Mouse (Mus musculus) common myeloid progenitor, adult 5-6 weeks (primary cell): ENCODE measurements around the gene Tff3. TPM values are rescaled to one million over a fixed set of nuclear protein-coding genes. Genes with fewer than 3 reads are reported as not detected.
A peak's percentile ranks its signal among the peaks of the same experiment; 100 is the strongest.

Source experiments
- ATAC-seq: replicated peaks from 2 replicates; pipeline ENCODE4 v1.8.0; 2016; ENCODE audit warnings: low read depth, mild to moderate bottlenecking, moderate TSS enrichment, inconsistent platforms; ENCODE audit not compliant: poor library complexity, severe bottlenecking
- total RNA-seq: library from RNA; stranded (forward); fragments of 200-1000, 187-1606 nt; gene quantifications from 2 replicates; pipeline ENCODE4 v1.2.3, GENCODE M21; 2017

The Tff3 gene
- total RNA-seq, 1 experiment from 2014 or later, result not detected

GRCm38 (mm10) chr17:31128708-31129318 is 633 bp downstream of the Tff3 start:
- no peak for ATAC-seq

- no peak for ATAC-seq
Observed at GRCm38 (mm10) chr17:31125548-31126266, 3.7 kb downstream of the Tff3 start.

DNA sequence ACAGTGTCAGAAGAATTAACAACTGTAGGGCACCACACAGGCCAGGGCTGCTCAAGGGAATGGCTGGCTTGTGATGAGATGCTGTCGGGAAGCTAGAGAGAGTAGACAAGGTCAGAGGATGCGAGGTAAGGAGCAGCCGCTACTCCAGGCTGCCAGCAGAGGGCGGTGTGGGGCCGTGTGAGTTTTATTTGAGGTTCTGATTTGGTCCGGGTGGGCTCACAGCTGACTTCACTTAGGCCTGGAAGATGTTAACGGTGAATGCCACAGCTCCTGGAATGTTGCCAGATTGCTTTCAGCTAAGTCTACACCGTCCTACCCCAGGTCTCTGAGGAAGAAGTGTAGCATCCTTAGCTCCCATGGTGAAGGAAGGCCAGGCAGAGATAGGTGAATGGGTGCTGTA is 7.5 kb downstream of the Tff3 start:
- peak; percentile 75 for ATAC-seq

DNA sequence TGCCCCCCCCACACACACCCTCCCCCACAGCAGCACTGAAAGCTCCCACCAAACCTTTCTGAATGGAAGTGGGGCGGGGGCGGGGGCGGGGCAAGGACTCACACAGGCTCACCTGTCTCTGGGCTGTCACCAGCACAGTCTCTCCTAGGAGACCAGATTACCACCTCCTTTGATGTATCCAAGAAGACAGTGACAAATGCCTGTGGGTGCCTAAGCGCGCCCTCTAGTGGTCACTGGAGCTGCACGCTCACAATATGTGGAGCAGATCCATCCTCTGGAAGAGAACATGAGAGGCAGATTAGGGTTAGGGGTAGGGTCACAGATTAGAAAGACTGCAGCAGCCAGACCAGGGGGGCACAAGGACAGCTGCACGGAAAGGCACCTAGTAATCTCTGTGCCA is 10.0 kb downstream of the Tff3 start:
- ATAC-seq, result peak; percentile 76

GRCm38 (mm10) chr17:31117946-31118345 is 11.5 kb downstream of the Tff3 start:
- no peak for ATAC-seq

- no peak for ATAC-seq
Observed at GRCm38 (mm10) chr17:31116063-31116462, 13.4 kb downstream of the Tff3 start.

GRCm38 (mm10) chr17:31113191-31113856 is 16.1 kb downstream of the Tff3 start:
- no peak for ATAC-seq

- no peak for ATAC-seq
Observed at GRCm38 (mm10) chr17:31108388-31108787, 21.1 kb downstream of the Tff3 start.

DNA sequence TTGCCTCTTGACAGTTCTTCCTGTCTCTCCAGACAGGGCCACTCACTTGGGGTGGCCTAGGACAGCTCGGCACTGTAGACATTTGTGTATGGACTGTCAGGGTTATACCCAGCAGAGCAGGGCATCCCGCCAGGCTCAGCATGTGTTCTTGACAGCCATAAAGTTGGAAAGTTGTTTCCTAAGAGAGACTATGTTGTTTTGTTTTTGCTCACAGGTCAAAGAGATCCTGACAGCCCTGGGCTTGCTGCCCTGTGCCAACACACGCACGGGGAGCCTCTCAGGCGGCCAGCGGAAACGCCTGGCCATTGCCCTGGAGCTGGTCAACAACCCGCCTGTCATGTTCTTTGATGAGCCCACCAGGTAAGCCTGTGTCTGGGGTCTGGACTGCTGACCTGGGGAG is 25.6 kb downstream of the Tff3 start:
- no peak for ATAC-seq

DNA sequence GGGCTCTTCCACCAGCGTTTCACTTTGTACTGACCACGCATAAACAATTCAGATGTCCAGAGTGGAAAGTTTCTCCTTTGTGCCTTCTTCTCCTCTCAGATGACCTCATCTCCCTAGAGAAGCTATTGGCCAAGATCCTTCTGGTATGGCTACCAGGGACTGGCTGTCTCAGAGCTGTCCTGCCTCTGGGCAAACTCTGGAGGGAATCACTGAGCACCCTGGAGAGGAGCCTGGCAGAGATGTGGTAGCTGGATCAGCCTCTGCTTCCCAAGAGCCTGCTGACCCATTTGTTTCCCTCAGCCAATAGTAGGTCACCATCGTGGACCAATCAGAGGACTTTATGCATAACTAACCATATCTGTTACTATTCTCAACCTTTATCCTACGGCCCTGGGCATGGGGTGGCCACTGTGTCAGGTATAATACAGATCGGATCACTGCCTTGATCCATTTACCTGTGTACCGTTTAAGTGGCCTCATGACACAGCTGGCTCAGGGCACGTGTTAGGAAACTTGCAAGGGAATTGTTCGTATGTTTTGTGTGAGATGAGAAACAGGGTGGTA is 26.4 kb downstream of the Tff3 start:
- no peak for ATAC-seq

DNA sequence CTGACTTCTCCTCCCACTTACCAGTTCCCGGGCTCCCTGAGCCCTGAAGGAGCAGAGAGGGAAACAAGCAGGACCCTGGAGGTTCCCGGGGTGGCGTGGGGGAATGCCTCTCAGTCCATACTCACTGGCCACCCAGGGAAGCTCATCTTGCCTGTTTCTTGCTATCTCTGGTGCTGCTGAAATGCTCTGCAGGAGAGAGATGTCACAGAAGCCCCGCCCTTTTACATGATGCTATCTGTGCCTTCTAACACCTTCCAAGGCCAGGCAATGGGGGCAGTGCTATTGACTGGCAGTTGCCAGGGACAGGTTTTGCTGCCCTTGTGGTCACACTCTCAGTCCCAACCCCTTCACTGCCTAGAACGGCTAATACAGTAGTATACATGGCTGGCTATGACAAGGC is 30.7 kb downstream of the Tff3 start:
- ATAC-seq, result no peak

DNA sequence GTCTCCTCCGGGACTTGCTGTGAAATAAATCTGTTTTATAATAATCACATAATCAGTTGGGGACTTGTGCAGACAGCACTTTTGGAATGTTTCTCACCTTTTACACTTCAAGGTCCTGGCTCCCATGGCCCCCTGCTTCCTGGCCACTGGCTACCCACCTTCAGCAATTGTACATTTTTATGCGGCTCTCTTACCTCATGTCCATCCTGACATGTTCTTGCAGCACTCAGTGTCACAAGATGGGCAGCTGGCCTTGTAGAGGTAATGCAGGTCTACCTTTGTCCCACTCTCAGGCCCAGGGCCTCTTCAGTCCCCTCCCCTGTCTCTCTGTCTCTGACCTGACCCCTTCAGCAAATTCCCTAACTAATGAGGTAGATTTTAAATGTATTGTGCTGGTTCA is 32.6 kb downstream of the Tff3 start:
- ATAC-seq, result no peak

DNA sequence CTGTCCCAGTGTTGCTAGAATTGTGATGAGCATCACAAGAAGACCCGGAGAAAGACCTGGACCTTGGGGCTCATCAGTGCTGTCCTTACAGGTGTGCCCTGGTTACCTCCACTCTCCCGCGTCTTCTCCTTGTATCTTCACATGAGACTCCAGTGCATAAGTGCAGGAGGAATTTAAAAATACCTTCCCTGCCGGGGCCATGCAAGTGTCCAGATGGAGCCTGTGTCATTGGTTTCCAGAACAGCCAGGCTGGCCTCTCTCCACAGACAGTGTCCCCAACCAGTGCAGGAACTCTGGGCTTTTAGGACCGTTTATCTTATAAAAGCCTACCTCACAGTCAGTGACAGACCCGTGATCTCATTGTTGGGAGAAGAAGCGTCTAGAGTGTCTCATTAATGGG is 33.9 kb downstream of the Tff3 start:
- no peak for ATAC-seq

GRCm38 (mm10) chr17:31094781-31095180 is 34.7 kb downstream of the Tff3 start:
- ATAC-seq, result no peak

DNA sequence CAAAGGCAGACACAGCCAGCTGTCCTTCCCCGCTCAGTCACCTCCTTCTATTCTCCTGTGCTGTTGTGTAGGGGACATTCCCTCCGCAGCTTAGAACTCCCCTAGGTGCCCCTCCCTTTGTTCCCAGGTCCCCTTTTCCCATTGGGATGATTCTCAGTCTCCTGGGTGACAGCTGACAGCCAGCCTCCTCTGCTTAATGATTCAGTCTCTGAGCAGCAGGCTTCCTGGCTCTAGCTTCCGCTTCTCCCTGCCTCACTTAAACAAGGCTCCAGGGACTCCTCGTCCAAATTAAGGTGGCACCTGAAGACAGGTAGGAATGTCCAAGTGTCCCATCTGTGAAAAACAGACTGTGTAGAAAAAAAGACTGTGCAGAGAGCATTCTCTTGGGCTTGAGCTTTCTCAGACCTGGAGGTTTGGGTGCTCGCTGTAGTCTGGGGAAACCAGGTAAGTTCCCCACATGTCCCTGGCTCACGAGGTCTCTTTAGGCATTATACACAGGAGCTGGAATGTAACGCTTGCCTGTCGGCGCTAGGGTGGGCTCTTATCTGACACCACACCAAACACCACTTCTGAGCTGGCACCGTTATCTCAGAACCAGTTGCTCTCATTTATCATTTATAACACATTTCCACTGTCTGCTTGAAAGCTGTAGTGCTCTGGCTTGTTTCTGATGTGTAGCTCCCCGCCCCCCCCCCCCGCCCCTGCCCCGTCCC is 38.3 kb downstream of the Tff3 start:
- ATAC-seq, result peak; percentile 69

DNA sequence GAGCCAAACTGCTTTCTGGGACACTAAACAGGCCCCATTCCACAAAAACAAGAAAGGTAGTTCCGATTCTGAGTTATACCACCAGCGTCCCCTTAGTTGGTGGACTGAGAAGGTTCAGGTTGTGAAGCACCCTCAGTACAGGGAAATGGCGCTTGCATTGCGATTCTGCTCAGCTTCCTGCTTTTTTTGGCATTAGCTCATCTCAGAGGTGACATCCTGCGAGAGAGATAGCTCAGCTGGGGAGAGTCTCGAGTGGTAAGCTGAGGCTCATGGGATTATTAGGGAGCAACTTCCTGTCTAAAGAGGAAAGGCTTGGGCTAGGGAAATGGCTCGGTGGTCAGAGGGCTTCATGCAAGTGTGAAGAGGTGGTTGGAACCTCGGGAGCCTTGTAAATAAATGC is 39.6 kb downstream of the Tff3 start:
- ATAC-seq, result no peak

DNA sequence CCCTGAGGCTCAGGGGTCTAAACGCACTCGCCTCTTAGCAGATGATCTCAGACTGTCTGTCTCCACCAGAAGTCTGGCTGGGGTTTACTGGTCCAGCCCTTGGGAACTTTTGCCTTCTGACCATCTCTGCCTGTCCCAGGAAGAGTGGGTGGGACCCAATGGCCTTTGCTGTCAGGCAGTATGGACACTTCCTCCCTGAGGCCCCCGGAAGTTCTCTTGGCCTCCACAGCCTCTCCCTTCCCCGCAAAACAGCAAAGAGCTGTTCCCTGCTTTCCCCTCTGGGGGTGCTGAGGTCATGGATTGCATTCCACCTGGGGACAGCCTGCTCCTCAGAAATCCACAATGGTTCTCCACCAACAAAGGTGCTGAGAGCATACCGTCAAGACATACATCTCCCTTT is 40.7 kb downstream of the Tff3 start:
- ATAC-seq, result no peak

DNA sequence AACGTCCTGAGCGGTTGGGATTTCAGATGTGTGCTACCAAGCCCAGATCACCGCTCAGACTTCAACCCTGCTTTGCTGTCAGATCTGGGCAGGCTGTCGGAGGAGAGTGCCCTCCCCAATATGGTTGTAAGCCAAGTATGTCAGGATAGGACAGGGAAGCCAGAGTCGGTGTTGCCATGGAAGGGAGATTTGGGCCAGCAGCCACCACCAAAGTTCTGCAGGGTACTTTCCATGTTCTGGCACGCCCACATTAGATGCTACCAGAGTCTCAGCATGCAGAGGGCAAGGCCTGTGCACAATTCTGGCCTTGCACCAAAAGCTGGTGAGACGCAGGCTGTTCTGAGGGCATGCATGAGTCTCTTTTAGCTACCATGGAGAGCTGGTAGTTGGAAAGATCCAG is 43.2 kb downstream of the Tff3 start:
- no peak for ATAC-seq

GRCm38 (mm10) chr17:31085519-31085918 is 43.9 kb downstream of the Tff3 start:
- no peak; the same call in 1 of the 2 replicates for ATAC-seq

GRCm38 (mm10) chr17:31082296-31083078 is 47.0 kb downstream of the Tff3 start:
- no peak for ATAC-seq
